Mouse (Mus musculus): Measurements from ENCODE around the gene Emp3. TPM values are rescaled to one million over a fixed set of nuclear protein-coding genes. Genes with fewer than 3 reads are reported as not detected.
"Not testable (repeated sequence)": the region's sequence is repeated elsewhere in the genome, so short reads cannot be mapped to it uniquely, and the experiment has no call there.

Emp3 gene
- polyA plus RNA-seq, 1 experiment = 15.1 TPM

DNA sequence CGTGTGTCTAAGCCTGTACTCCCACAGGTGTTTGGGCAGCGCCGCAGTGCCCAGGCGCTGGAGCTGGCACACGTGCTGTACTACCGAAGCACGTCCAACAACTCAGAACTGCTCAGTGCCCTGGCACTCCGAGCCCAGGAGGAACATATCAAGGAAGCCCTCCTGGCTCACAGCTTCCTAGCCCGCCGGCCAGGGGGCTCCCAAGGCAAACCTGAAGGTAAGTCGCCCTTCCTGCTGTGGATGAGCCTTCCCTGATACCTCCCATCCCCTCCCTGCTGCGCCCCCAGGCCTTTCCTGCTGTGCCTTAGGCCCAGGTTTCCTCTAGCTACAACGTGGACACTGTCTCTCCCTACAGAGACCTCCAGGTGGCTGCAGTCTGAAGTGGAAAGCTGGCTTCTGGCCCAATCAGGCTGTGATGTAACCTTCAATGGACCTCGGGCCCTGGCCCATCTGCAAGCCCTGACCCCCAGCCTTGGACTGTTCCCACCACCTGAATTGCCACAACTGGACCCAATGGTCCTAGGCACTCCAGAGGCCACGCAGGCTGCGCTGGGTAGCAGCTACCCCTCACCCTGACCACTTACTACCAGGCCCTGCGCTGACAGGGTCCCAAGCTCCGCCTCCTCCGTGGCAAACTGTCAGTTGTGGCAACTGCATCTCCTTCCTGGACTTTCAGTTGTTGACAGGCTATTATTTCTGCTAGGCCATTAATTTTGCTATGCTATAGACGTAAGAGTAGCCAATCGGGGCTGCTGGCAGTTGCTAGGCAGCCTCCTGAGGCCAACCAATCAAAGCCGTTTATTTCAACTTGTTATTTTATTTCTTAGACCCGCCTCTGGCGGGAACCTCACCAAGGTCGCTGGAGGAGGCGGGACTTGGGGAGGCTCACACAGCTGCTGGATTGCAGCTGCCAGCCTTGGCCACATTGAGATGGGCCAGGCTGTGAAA is 4.9 kb downstream of the Emp3 start:
- peak; percentile 74 to 80 for DNase-seq (ENCODE audit: extremely low spot score in 1 of 2, low spot score in 1 of 2)

DNA sequence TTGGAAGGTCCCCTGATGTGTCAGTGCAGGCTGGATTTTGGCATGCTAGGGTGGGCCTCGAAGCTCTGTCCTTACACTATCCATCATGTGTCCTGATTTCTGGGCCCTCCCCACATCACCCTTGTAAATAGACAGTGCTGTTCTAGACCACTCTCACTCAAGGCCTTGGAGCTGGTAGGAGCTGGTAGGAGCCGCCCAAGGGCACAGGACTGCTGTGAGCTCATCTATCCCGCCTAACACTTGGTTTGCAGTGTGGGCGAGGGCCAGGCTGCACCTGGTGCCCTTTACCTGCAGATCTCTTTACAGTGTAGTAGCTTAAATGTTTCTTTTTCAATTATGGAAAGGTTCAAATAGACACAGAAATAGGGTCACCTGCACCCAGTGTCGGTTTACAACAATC is 6.2 kb downstream of the Emp3 start:
- DNase-seq (ENCODE audit: extremely low spot score in 1 of 2, low spot score in 1 of 2) = no peak

DNA sequence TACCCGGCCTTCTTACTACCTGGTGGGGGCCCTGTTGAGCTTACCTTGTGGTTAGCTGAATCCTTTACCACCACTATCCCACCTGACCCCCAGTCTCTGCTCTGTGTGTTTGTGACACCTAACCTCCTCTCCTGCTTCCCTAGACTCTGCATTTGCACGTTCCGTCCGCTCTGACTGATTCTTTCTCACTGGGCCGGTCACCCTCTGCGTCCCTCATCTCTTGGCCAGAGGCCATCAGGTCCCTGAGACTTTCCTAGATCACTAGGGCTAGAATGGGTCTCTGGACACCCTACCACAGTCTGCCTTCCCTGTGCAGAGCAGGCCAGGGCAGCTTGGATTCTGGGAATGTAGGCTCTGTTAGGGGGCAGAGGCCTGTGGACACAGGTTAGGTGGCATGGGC is 7.1 kb downstream of the Emp3 start:
- no peak for DNase-seq (ENCODE audit: extremely low spot score in 1 of 2, low spot score in 1 of 2)

DNA sequence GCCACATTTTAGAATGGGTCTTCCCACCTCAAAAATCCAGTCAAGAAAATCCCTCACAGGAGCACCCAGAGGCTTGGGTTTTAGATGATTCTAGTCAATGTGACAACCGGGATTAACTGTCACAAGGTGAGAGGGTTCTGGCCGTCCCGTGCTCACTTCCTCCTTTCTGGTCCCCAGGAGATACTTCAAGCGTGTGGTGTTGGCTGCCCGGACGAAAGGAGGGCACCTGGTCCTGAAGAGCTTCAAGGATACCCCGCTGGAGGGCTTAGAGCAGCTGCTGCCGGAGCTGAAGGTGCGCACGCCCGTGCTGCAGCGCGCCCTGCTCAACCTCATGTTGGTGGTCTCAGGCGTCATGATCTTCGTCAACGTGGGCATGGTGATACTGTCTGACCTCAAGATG is 12.1 kb downstream of the Emp3 start:
- no peak for DNase-seq (ENCODE audit: extremely low spot score in 1 of 2, low spot score in 1 of 2)

DNA sequence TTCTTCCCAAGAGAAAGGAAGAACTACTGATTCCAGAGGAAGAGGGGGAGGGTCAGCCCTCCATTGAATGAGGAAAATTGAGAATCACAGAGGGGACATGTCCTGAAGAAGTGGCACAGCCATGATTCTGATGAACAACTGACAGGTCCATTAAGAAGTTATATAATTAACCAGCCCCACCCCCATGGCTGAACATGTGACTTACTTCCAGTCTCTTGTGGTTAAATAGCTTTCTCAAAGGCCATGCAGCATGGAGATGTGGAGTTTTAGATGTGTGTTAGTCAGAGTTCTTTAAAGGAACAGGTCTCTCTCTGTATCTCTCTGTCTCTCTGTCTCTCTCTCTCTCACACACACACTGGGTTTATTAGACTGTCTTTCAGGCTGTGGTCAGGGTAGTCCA is 12.8 kb downstream of the Emp3 start:
- no peak for DNase-seq (ENCODE audit: extremely low spot score in 1 of 2, low spot score in 1 of 2)

DNA sequence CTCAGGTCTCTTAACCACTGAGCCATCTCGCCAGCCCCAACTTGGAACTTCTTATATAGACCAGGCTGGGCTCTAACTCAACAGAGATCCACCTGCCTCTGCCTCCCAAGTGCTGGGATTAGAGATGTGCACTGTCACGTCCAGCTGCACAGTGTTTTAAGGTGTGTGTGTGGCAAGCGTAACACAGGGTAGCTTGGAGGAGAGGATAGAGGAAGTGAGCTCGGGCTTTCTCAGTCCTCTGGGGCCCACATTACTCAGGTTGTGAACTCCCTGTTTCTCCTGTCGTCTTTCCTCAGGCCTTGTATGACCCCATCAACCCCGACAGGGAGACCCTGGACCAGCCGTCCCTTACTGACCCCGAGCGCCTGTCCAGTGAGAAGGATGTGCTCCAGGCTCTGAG is 14.6 kb downstream of the Emp3 start:
- DNase-seq (ENCODE audit: extremely low spot score in 1 of 2, low spot score in 1 of 2) = no peak

DNA sequence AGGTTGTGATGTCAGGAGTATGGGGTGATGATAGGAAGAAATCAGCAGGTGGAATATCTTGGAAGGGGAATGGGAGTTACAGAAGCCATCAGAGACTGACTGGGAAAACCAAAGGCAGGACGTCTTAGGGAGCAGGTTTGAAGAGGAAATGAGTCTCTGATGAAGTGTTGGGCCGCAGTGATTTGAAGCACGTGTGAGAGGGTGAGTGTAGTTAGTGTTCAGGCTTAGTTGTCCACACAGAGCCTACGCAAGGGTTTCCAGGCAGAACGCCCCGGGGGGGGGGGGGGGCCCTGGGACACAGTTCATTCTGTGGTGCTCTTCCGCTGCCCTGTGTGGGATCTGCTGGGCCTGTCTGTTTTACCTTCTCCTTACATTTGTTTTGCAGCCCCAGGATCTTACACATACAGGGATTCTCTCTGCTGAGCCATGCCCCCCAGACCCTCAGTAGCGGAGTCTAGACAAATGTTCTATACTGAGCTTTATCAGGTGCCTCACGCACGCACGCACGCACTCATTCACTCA is 18.7 kb downstream of the Emp3 start:
- DNase-seq (ENCODE audit: extremely low spot score in 1 of 2, low spot score in 1 of 2) = no peak

DNA sequence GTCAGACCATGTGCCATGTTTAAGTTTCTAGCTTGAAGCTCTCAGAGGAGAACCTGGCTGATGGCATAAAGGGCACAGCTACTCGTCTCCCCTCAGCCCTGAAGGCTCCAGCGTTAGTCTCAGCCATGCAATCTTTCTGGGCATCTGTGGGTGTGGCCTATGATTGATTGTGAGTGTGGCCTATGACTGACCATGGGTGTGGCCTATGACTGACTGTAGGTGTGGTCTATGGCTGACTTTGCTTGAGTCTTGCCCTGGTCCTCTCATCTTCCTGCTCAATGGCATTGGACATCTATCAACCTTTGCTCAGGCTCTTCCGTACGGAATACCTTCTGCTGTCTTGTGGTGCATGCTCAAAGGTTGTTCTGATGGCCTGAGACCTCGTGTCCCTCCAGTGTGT is 19.6 kb downstream of the Emp3 start:
- no peak for DNase-seq (ENCODE audit: extremely low spot score in 1 of 2, low spot score in 1 of 2)

DNA sequence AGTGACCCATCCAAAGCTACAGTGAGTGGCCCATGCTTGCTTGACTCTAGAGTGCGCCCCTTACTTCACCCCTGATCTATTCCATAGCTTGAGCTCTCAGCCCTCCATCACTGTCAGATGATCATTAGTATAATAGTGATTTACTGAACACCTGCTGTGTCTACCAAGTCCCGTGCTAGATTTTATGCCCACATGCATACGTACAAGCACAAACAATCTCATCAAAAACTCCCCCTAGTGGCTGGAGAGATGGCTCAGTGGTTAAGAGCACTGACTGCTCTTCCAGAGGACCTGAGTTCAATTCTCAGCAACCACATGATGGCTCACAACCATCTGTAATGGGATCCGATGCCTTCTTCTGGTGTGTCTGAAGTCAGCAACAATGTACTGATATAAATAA is 23.1 kb downstream of the Emp3 start:
- DNase-seq (ENCODE audit: extremely low spot score in 1 of 2, low spot score in 1 of 2) = peak in 1 of 2 experiments; percentile 43

DNA sequence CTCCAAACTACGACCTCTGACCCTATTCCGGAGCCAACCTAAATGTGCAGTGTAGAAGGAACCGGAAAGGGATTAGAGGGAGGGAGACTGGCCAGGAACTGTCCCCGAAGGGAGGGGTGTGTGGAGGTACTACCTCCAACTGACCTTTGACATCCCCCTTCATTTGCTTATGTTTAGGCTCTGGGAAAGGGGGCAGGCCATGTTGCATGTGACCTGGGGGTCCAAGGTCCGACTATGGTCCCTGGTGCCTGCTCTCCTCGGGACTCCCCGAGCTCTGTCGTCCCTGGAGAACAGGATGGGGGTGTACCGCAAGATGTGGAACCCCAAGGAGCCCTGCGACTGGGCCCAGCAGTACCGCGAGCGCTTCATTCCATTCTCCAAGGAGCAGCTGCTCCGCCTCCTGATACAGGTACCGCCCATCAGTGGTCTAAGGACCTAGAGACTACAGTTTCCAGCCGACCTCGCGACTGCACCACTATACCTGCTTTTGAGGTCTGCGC is 23.9 kb downstream of the Emp3 start:
- DNase-seq (ENCODE audit: extremely low spot score in 1 of 2, low spot score in 1 of 2) = peak; percentile 43 to 67

DNA sequence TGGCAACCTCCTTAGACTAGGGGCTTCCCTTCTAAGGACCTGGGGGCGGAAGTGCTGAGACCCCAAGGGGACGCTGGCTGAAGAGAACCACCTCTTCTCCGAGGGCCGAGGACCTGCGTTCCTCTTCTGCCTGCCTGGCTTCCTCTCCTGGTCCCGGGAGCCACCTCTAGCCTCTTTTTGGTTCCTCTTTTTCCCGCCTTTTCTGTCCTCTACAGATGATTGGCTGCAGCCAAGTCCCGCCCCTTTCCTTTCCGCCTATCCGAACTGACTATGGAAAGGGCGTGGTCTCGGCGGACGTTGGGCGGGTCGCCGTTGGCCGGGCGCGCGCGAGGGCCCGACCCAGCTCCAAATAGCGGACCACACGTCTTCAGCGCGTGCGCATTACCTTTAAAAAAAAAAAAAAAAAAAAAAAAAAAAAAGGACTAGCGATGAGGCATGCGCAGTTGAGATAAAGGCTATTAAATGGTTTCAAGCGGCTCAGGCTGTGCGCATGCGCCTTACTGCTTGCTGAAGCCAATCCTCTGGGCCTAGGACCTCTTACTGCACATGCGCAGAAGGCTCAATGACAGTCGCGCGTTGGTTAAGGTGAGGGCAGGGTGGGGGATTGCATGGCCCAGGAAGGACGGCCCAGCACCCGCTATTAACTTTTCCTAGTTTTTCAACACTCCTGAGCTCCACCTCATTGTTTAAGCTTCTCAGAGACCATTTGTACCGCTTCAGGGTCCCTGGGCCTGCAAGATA is 24.5 kb downstream of the Emp3 start, which contains the start of the genes Syngr4 and Tmem143:
Gene Syngr4, minus strand, starts transcription at position 198 of the 741 bp plus-strand sequence.
Gene Tmem143, plus strand, starts transcription at position 425 of the 741 bp plus-strand sequence.
- peak; percentile 97 for DNase-seq (ENCODE audit: extremely low spot score in 1 of 2, low spot score in 1 of 2)

DNA sequence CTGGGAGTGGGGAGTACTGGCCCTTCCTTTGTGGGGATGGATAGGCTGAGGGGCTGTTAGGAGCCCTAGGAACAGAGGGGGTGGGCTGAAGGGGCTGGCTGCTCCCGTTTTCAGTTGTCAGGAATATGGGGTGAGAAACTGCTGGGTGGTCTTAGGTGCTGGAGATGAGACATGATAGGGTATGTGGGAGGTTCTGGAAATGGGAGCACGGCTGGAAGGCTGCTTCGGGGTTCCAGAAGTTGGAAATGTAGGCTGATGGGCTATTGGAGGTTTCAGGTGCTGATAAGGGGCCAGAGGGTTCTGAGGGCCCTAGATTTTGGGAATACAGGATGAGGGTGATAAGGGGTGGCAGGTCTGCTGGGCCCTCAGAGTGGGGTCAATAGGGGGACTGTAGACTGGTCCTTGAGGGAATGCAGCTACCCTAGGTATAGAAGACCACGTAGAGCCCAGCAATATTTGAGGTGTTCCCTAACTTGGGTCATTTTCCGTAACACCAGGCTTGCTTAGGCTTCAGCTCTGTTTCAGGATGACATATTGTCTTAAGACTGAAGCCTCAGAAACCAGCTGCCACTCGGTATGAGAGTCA is 25.2 kb downstream of the Emp3 start:
- DNase-seq (ENCODE audit: extremely low spot score in 1 of 2, low spot score in 1 of 2) = no peak

DNA sequence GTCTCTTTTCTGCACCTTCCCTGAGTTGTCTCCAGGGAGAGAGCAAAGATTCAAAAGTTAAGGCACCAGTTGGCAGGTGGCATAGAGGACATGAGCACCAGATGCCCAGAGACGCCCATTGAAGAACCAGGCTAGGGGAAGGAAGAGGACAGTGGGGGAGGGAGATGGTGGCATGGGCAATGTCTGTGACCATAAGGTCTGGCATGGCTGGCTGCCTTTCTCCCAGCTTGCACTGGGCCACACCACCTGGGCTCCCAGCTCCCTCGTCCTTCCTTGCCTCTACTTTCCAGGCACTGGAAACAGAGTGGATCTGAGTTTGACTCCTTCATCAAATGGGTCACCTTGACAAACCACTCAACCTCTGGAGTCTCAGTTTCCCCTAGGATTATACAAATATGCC is 28.6 kb downstream of the Emp3 start:
- DNase-seq (ENCODE audit: extremely low spot score in 1 of 2, low spot score in 1 of 2) = no peak

DNA sequence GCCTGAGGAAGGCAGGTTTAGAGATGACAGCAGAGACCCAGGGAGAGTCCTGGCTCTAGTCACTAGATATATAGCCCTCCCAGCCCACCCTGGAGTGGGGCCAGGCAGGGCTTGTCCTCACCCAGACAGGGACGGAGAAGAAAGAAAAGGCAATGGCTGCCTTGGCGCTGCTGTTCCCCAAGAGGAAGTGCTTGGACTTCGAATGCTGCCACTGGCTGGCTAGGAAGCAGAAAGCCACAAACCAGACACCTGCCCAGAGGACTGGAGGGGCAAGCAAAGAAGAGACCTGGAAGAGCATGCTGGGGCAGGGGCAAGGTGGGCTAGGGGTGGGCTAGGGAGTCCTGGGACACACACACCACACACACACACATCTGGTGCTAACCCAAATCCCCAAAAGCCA is 34.0 kb downstream of the Emp3 start:
- no peak for DNase-seq (ENCODE audit: extremely low spot score in 1 of 2, low spot score in 1 of 2)

DNA sequence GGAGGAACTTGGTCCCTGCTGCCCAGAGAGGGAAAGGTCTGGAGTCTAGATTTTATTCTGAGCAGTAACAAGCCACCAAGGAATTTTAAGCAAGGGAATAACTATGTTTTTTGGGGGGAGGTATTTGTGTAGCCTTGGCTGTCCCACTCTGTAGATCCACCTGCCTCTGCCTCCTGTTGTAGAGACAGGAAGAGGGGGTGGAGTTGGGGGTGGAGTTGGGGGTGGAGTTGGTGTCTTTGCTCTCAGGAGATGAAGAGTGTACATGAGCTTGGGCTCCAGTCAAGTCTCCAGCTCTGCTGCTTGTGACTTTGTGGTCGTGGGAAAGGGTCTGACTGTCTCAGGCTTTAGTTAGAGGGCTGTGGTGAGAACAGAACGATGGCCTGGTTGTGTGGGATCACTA is 40.2 kb downstream of the Emp3 start:
- no peak for DNase-seq (ENCODE audit: extremely low spot score in 1 of 2, low spot score in 1 of 2)

DNA sequence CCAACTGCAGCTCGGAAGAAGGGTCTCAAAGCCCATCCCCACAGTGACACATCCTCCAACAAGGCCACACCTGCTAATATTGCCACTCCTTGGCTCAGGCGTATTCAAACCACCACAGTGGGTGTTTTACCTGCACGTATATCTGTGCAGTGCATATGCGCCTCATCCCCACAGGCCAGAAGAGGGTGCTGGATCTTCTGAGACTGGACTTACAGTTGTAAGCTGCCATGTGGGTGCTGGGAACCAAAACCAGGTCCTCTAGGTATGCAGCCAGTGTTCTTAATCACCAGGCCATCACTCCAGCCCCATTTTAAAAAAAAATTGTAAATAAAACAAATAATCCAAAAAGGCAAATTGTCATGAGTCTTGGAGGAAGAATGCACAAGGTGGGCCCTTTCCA is 40.7 kb downstream of the Emp3 start:
- DNase-seq (ENCODE audit: extremely low spot score in 1 of 2, low spot score in 1 of 2) = no peak

DNA sequence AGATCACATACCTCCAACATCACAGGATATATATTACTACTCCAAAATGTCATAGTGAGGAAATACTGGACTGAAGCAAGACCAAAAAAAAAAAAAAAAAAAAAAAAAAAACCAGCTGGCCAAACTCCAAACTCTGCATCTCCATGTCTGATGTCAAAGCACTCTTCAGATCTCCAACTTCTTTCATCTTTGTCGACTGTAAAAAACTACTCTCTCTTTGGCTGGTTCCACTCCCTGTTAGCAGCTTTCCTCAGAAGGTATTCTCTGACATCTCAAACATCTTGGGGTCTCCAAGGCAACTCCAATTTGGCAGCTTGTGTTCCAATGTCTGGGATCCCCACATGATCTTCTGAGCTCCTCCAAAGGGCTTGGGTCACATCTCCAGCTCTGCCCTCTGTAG is 42.9 kb downstream of the Emp3 start, which contains the start of gene Grin2d:
Gene Grin2d, minus strand, starts transcription at position 101 of the 400 bp plus-strand sequence.
- not testable (repeated sequence) for DNase-seq (ENCODE audit: extremely low spot score in 1 of 2, low spot score in 1 of 2)

DNA sequence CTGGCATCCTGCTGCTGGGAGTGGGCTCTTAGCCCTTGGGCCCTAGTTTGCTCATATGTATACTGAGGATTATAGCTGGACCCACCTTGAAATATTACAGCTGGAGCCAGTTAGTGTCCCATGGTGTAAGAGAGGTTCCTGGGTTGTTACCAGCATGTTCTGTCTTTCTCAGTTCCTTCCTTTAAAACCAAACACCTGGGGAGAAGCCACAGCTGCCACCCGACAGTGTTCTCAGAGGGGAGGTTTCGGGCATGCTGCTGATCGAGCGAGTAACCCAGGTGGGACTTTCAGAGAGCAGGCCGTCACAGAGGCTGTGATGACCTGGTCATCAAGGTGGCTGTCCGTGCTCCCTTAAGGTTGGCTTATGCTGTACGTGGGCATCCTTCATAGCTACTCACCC is 44.3 kb downstream of the Emp3 start:
- no peak for DNase-seq (ENCODE audit: extremely low spot score in 1 of 2, low spot score in 1 of 2)

DNA sequence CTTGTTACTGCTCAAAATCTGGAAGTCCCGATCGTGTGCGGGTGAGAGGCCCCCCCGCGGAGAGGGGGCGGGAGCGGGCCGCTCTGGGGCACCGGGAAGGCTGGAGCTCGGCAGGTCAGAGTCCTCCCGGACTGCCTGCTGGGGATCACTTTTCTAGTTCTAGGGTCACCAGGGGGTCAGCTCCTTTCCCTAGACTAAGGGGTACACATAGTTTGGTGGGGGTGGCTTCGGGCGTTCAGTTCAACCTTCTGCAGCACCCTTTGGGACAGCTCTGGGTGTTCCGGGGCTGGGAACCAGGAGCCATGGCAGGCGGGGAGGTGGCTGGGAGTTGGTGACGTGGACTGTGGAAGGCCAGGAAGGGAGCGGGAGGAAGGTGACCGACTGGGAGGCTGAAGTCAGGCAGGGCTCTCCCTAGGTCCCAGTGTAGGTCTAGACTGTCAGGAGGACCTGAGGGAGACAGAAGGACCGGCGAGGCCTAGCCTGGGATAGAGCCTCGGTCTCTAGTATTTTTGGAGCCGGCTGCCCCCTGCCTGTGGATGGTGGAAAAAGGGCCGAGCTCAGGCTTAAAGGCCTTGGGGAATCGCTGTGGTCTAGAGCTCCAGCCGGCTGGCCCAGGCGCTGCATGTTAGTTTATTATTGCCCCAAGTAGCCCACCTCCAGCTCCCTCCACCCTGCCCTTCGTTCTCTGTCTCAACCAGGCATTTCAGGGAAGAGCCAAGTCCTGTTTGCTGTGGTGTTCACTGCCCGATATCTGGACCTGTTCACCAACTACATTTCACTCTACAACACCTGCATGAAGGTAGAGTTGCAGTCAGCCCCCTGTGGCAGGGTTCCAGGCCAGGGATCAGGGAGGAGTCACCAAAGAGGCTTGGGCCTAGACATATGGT is 47.9 kb downstream of the Emp3 start:
- DNase-seq (ENCODE audit: extremely low spot score in 1 of 2, low spot score in 1 of 2) = peak in 1 of 2 experiments; percentile 50

DNA sequence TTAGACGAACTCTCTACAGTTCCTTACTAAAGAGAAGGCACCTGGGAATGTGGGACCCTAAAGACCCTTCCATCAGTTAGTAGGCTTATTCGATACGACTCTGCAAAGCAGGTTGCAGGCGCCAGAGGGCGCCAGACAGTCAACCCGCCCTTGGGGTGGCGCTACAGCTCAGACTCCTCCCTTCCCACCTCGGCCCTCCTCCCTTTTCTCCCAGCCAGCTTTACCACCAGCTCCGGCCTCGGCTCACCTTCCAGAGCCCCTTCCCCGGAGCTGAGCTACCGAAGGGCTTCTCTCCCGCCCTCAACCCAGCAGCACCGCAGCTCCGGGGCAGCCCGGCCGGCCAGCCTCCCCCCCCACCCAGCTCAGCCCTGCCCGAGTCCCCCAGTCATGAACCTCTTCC is 48.6 kb downstream of the Emp3 start, which contains the start of gene Kdelr1:
Gene Kdelr1, plus strand, starts transcription at position 149 of the 400 bp plus-strand sequence.
- DNase-seq (ENCODE audit: extremely low spot score in 1 of 2, low spot score in 1 of 2) = peak; percentile 64 to 95

All from frontal cortex, adult 2 months (tissue).